Mouse (Mus musculus) right cerebral cortex, adult 18-20 months (tissue): ENCODE measurements around the gene Olfml3.

Experiments
- DNase-seq: peaks from one replicate; pipeline ENCODE4 v3.0.0; 2022; ENCODE audit warnings: mixed read lengths

The Olfml3 gene

DNA sequence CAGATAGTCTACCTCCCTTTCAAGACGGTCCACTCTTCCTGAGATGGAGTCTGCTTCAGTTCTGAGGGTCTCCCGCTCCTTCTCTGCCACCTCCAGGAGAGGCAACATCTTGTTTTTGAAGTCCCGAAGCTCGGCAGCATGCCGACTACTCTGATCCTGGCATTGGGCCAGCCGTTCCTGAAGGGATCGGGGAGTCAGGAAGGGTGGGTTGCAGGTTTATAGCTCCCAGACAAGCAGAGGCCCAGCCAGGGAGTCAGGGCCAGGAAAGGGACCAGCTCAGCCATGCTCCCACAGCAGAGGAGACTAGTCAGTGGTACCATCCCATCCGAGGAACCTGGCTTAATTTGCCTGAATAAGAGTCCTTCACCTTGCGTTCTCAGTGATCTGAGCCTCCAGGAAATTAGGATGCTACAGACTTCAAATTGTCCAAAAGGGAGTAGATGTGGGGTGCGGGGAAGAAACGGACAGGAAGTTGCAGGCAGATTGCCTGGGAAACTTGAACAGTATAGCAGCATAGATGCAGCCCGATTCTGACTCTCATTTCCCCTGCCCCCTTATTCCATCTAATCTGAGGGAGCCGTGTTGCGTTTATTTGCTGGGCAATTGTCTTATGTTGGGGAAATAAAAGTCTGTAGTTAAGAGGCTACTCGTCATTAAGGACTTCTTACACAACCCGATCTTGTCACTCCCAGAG, 593 bp downstream of the Olfml3 start:
- DNase-seq: no peak

DNA sequence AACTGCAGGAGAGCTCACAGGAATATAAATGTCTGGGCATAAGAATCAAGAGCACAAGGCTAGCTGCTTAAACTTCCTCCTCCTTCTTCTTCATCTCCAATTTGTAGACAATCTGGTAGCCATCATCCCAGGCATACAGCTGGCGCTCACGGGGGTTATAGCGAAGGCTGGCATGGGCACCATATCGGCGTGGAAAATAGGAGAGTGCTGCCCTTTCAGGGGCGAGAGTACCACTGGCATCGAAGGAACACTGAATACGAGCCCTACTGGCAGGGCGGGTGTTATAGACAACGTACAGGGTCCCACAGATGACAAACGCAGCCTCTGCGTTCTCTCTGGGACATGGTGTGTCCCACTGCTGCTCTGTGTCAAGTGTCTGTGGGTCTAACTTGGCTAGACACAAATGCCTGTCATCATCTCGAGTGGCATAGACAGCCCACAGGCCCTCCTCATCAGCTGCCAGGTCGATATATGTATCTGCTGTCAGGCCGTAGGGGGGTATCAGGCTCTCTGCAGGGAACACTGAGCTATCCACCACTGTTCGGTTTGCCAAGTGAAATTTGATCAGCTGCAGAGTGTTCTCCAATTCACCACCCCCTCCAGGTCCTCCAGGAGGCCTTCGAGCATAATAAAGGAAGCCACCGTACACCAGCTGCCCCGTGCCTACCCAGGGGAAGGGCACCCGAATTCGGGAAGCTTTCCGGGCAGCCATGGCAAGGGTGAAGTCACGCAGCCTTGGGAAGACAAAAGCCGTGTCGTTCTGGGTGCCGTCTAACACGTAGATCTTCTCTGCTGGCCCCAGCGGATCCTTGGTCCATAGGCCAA, 1.8 kb downstream of the Olfml3 start:
- DNase-seq: no peak

DNA sequence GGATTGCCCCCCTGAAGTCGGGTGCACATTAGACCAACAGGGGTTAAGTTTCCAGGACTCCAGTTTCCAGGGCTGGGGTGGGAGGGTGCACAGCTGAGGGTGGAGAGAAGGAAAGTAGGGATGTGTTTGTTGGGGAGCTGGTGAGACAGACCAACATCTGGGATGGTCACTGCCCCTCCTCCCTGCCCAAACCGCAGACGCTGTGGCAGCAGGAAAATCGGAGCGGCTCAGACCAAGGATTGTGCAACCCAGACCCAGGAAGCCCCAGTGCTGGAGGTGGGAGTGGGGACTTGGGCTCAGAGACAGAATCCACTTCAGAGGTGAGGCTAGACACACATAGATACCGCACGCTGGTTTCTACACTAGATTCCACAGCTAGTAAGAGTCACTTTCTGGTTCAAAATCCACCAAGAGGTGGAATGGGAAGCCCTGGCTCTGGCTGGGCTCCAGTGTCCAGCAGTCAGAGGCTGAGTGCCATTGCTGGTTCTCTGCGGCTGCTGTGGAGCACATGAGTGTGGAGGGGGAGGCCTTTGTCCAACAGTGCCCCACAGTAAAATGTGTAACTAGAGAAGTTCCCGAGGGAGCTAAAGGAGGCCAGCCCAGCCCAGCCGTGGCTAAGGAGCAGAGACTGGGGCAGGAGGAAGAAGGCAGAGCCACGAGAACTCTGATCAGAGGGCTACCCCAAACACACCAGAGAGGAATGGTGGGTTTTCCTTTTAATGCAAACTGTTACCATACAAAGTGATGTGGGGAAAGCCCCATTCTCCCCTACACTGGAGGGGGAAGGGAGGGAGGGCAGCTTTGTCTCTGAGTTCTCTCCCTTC, 2.9 kb downstream of the Olfml3 start:
- DNase-seq: no peak

DNA sequence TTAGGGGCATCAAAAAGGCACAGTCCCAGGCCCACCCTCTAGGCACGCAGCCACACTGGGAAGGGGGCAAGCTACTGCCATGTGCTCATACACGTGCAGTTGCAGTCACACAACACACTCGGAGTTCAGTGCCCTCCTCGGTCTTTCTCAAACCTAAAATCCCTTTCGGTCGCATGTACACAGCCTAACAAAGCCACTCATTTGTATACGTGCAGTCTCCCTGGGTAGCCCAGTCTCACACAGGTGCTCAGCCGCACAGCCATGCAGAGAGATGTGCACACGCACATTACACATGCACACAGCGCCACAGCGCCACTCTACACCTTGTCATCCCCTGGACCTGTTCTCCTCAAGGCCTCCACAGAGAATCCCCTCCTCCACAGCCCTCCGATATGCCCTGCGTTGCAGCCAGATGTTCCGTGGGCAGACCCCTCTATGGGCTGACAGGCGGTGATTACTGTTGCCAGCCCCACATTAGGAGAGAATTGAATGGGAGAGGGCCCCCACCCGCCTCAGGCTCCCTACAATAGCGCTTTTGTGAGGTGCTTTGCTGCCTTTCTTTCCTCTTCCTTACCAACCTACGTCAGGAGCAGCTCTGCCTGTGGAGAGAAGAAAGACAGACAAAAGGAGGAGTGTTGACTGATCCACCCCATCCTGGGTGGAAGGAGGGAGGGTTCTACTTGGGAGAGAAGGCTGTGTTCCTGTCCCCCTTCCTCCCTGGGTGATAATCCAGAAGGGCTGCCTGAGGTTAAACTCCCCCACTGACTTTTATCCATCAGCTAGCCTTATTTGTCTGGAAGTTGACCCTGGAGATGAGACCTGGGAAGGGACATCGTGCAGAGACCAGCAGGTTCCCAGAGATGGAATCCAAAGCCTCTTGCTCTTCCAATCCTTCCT, 3.8 kb downstream of the Olfml3 start:
- DNase-seq: peak; percentile 70

DNA sequence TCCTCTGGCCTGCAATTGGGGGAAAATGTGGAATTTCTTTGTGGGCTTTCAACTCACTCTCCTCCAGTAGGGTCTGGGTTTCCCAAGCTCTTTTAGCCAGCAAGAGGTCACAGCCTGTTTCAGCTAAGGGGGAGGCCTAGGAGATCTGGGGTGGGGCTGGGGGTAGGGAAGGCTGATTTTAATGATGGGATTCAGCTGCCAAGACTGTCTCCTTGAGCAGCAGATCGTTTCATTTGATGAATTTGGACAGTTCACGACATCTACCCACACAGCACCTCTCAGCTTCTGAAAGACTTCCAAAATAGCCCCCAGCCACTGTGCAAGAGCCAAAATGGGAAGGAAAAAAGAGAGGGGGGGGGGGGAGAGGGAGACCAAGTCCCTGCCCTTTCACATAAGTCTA, 4.6 kb downstream of the Olfml3 start:
- no peak for DNase-seq

DNA sequence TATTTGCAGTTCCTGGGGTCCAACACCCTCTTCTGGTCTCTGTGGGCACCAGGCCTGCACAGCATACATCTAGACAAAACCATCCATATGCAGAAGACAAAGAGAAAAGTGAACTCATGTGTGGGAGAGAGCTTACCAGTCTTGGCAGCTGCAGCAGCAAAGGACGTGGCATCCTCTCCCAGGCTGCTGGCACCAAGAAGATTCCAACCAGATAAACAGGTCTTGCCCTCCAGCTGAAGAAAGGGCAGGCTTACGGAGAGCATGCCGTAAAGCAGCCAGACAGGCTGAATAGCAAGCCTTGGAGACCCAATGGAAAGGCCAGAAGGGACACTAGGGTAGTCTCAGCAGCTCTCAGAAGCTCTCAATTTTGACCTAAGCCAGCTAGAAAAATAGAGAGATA, 5.7 kb downstream of the Olfml3 start:
- DNase-seq: no peak

DNA sequence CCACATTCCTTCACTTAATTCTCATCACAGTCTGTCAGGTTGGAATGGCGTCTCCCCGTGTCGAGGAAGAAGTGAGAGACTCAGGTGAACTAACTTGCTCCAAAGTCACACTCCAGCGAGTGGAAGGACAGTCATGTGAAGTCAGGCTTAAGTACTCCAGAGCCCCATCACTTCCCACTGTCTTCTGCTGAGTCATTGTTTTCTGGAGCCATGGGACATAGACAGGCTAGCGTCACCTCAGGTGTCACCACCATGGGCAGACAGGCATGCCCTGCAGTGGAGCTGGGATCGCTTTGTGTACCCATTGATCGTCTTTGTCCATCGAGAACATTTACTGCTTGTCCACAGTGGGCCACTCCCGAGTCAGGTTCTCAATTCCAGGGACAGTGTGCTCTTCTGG, 8.0 kb downstream of the Olfml3 start:
- DNase-seq: no peak

DNA sequence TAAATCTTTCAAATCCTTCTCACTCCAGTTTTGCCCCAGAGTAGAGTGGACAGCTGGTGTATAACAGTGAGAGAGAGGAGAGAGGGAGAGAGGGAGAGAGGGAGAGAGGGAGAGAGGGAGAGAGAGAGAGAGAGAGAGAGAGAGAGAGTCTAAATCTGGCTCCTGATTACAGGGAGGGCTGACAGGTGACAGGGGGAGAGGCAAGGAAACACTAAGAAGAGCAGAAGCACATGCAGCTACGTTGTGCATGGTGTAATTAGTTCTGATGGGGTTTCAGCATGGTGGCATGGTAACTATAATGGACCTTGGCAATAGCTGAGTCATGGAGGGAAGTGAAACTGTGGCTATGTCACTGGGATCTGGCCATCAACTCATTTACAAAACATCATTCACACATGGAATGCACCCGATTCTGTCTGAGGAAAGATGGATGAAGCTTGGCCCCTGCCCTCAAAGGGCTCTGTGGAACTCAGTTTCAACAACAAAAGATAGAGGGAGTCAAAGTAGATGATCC, 9.9 kb downstream of the Olfml3 start:
- no peak for DNase-seq

DNA sequence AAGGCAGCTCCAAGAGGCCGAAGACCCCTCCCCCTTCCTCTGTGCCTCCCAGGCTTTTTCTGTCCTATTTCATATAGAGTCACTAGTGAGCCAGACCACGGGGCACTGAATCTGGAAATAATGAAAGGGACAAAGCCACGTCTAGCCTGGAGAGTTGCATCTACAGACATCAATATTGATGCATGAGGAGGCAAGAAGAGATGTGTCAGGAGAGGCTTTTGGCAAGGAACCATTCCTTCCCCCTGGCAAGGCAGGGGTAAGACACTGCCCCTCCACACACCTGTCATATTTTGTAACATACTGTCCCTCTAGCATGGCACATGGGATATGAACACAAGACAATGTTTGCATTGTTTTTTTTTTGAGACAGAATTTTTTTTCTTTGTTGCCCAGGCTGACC, 11.2 kb downstream of the Olfml3 start:
- DNase-seq: no peak

DNA sequence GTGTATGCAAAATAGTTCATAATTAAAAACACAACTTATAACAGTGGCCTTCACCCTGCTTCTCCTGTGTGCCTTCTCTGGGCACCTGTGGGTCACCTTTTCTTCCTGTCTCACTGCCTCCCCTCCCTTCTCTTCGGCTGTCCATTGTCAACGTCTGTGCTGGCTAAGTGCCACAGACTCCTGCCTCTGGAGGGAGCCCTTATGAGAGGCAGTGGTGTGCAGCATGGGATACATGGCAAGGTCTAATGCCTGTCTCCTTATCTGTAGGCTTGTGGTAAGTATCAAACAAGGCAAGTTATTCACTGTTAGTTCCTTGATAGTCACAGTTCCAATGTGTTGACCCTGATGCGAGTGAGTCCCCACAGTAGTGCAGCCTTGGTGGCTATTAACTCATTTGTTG, 13.7 kb downstream of the Olfml3 start:
- DNase-seq: no peak

DNA sequence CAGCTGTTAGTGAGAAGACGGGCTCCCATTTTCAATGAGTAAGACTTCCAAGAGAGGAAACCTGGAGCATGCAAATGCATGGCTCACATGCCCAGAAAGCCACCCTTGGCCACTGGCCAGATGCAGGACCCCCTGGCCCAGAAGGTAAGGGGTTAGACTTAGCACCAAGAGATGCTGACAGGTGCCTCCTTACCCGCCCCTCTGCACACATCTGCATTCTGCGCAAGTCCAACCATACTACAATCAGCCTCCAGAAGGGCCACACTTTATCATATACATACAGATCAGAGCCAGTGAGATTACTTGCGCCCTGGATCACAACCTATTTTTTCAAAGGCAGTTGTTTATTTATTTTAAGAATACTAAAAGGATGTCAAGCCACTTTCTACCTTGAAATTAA, 19.1 kb downstream of the Olfml3 start:
- no peak for DNase-seq

DNA sequence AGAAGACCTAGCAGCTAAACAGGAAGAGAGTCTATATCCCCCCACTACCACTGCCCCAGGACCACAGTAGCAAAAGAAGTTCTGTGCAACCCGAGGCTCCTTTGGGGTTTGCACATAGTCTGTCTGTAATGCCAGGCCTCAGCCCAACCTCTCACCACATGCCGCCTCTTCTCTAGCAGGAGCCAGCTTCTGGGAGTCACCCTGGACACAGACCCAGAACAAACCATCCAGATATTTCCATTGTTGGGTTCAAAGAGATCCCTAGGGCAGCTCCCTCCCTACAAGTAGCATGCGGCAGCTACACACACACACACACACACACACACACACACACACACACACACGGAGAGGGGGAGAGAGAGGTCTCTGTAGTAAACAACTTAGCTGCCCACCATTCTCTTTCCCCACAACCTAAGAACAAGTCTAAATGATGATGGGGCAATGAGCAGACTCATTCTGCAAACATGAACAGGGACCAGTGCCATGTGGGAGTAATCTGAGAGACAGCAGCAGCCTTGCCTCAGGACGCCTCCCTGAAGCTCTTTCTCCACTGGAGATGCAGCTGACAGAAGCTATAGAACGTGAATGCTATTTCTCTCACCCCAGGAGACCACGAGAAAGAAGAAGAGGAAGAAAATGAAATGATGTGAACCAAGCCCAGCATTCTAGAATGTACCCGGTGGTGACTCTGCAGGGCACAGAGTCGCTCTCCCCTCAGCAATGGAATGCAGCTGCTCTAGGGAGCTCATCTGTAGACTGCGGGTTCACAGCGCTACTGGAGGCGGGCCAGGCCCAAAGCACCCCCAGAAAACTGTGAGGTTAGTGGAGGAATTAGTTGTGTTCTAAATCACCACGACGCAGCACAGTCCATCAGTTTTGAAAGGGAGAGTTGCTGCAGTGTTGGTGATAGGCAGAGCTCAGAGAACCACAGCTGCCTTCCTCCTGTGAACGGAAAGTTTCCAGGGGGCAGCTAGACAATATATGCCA, 20.7 kb downstream of the Olfml3 start:
- DNase-seq: peak; percentile 30

DNA sequence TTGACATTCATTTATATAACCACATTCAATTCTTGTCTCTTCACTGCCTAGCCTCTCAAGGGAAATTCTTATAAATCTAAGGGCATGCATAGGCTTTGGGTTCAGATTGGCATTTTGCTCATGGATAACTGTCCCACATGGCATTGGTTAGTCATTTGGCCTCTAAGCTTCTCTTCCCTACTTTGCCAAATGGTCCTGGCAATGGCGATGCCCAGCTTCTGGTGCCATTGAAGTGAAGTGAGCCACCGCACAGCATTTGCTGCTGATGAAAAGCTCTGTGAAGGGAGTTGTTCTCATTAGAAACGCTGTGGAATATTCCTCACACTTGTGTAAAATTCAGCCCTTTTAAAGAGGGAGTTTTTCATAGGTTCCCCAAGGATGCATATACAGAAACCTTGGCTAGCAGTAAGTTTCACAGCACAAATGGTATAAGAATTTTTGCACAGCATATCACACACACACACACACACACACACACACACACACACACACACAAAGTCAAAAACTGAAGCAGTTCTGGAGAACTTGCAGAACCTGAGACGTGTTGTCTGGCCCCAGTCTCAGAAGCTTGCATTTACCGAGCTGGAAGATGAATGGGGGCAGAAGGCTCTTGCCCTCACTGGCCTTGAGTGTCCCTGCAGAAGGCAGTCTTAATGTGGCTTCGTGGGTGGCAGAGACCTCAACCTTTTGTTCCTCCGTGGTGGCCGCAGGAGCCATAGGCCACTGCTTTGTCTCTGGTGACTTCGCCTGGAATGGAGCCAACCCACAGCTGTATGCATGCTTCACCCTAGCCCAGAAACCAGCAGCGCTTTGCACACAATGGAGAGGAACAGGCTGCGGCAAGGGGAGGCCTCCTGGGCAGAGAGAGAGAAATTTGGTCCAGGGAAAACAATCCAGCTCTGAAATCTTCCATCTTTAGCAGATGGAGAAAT, 21.8 kb downstream of the Olfml3 start:
- no peak for DNase-seq

DNA sequence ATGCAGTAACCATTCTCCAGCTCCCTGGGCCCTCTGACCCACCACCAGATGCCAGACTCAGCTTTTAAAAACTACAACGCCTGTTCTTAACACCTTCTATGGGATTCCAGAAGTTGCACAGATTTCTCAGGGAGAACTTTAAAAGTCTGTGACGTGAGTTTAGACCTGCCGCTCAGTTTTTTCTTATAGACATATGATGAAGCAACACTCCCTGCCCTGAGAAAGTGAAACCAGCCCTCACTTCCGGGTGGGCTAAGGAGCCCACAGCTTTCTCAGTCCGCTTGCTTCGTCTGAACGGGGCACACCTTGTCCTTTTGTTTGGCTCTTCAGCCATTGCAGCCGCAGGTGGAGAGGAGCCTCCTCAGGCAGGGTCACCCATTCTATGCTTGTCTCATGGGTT, 22.9 kb downstream of the Olfml3 start:
- DNase-seq: no peak

DNA sequence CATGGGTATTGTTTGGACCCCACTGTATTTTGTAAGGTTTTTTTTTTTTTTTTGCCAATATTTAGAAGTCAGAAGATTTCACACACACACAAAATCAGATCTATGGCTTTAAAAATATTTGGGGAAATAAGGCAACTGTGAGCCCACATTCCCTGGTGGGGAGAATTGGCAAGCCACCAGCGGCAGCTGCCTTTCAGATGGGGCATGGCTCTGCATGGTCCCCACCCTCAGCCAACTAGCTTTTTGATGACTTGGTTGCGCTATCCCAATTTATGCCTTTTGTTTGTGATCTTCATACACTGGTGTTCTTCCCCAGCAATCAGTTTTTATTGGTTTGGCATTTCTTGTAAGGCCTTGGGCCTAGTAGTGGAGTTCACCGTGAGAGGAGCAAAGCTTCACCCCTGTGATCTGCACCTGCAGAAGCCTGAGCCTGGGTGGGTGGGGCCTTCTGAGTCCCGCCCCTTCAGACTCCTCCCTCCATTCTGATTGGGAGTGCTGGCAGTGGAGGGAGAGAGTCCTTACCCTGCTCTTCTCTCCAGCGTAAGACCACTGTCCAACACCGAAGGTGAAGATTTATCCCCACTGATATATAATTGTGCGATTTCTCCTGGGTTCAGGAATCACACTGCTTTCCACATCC, 23.4 kb downstream of the Olfml3 start:
- DNase-seq: no peak

DNA sequence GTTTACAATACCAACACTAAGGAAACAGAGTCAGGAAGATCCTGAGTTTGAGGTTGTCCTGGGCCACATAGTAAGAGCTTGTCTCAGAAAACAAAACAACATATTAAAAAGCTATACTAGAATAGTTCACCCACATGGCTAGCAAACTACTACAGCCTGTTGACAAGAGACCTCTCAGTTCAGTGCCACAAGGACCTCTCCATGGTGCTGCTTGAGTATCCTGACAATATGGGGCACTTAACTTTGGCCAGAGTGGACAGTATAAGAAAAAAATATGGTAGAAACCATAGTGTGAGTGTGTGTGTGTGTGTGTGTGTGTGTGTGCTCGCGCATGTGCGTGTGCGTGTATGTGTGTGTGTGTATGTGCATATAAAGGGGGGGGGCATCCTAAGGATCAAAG, 25.6 kb downstream of the Olfml3 start:
- no peak for DNase-seq

DNA sequence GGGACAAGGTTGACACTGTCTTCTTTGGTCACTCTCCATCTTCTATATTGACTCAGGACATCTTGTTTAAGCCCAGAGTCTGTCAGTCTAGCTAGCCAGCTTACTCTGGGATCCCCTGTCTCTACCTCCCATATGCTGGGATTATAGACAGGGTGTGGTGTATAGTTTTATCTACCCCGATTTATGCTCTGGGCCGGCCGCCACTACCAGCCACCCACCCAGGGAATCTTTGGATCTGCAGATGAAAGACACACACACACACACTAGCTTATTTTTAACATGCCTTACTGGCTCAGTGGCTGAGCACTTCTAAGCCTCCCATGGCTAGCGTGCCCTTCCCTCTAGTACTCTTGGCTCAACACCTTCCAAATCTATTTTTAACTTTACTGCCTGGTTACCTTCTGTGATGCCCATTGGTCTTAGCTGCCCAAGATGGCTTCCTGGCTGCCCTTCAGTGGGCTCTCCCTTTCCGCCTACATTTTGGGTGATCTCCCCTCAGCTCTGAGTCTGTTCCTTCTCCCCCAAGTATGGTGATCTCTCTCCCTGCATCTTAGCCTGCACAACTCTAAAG, 28.2 kb downstream of the Olfml3 start:
- no peak for DNase-seq

DNA sequence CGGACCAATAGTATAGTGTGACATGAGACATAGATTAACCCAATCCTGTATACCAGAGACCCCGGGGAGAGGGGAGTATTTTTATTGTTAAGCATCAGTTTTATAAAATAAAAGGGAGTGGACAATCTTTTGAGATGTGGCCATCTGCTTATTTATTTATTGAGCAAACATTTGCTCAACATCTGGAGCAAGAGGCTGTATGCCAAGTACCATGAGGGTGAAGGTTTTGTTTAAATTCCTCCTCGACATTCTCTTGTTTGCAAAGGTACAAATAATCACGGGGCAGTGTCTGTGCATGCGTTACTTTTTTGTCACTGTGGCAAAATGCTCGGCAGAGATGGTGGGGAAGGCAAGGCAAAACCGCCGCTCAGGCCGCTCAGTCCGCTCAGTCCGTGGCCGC, 32.4 kb downstream of the Olfml3 start:
- no peak for DNase-seq

DNA sequence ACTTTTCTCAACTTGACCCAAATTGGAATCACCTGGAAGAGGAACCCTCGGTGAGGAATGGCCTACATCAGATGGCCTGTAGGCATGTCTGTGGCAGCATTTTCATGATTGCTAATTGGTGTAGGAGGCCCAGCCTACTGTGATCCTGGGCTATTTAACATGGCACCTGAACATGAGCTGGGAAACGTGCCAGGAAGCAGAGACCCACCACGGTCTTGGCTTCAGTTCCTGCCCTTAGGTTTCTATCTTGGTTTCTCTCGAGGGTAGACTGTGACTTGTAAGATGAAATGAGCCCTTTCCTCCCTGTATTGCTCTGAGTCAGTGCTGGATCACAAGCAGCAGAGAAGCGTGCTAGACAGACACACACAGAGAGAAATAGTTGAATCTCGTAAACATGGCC, 33.1 kb downstream of the Olfml3 start:
- no peak for DNase-seq
